Mouse (Mus musculus) liver, adult (tissue): ENCODE measurements around the gene Zdhhc1.

ENCODE experiments used
- GATA4 ChIP-seq: IDR thresholded peaks from 2 replicates; pipeline ENCODE4 v1.6.1; 2014; ENCODE audit warnings: mild to moderate bottlenecking, low read length; ENCODE audit not compliant: insufficient replicate concordance

Zdhhc1 gene

DNA sequence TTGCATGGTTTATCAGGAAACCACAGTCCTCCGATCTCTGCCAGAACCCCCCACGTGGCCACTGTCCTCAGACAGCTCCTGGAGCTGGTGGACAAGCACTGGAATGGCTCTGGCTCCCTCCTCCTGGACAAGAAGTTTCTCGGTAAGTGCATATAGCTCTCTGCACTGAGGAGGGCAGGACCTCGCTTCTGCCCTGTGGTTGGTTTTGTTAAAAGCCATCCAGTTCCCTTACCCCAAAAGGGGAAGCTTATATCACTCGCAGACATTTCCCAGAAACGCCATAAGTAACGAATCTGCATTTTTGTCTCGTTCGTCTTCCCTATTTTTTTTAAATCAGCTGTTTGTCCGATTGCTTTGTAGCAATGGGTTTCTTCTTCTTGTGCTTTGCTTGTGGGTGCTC is 41.5 kb downstream of the Zdhhc1 start:
- no peak for TF ChIP-seq GATA4

DNA sequence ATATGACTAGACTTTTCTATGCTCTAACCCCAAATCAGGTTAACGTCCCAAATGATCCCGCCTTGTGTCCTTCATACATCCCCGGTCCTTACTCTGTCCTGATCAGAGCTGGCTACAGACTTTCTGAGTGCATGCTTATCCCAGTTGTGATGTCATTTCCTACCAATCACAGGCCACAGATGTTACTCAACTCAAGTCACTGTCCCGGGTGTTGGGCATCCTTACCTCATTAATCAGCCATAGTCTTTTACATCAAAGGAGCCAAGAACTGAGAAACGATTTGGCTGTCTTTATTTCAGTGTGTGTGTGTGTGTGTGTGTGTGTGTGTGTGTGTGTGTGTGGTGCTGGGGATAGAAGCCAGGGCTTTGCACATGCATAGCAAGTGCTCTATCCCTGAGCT is 42.6 kb downstream of the Zdhhc1 start:
- no peak for TF ChIP-seq GATA4

DNA sequence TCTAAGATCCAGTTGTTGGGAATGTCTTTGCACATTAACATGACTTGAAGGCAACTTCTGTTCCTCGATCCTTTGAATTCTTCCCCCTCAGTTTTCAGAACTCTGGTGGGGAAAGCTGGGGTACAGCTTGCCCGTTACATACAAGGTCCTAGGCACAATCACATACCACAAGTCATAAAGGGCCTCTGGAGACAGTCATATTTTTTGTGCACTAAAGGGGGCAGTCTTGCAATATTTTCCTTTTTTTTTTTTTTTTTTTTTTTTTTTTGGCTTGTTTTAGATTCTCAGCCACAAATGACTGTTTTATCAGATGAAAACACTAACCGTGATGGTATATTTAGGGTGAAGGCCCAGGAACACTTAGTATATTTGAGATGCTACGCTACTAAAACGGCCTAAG is 43.4 kb downstream of the Zdhhc1 start:
- no peak for TF ChIP-seq GATA4

DNA sequence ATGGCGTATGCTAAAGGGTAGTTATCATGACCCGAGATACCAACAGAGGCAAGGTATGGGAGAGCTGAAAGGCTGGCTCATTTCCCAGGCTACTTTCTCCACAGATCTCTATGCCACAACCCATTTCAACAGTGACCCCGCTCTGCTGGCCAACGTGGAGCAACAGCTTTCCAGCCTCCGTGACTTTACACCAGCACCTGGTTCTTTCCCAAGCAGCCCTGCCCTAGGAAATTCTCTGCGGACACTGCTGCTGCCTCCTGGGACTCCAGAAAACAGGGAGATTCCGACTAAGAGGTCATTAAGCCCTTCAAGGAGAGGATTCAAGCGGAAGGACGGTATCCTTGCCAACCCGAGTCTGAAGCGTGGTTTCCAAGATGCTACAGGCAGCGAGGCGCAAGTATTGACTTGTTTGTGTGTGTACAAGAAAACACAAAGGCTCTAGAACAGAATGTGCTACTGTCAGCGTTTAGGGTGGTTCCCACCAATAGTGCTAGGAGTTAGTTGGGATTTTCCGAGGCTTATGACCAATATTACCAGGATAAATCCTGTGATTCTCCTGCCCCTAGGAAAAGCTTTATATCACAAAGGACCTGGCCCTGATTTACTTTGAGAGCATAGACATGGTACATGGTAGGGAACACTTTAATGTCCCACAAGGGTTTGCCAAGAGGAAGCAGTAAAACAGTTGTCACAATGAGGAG is 44.6 kb downstream of the Zdhhc1 start:
- TF ChIP-seq GATA4: no peak

DNA sequence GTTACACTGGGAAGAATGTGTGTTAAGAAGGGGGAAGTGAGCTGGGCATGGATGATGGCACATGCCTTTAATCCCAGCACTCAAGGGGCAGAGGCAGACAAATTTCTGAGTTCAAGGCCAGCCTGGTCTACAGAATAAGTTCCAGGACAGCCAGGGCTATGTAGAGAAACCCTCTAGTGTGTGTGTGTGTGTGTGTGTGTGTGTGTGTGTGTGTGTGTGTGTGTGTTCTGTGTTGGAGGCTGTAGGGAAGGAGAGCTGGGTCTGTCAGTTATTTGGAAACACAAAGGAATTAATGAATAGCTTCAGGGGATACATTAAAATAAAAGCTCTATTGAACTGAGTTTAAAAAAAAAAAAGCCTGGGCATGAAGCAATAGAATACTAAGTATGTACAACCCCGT is 45.7 kb downstream of the Zdhhc1 start:
- TF ChIP-seq GATA4: no peak

DNA sequence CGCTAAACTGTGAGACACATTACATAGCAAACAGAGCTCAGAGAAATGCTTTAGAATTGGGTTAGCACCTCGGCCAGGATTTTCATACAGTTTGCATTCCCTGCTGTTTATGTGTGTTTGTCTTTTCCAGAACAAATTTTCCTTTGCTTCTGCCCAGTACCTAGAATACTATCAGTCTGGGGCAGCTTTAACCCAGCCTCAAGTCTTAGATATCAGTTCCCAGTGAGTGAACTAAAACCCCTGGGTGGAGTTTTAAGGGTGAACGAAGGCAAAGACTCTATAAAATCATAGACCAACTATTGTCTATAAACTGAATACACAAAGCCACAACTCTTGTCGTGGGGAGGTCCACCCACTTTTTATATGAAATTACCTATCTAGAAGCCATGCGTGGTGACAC is 48.1 kb downstream of the Zdhhc1 start:
- TF ChIP-seq GATA4: no peak

DNA sequence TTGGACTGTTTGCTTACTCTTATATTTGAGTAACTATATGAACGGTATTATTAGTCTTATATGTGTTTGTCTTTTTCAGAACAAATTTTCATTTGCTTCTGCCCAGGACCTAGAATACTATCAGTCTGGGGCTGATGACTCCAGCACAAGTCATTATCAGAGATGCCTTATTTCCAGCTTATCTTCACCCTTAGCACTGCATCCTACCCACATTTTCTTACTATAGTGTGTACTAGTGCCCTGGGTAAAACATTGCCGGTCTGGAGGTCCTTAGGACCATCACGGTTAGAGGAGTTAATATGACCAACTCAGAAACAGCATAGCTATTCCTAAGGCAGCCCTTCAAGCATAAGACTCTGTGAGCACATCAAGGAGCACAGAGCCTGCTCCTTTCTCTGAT is 48.5 kb downstream of the Zdhhc1 start:
- TF ChIP-seq GATA4: no peak

DNA sequence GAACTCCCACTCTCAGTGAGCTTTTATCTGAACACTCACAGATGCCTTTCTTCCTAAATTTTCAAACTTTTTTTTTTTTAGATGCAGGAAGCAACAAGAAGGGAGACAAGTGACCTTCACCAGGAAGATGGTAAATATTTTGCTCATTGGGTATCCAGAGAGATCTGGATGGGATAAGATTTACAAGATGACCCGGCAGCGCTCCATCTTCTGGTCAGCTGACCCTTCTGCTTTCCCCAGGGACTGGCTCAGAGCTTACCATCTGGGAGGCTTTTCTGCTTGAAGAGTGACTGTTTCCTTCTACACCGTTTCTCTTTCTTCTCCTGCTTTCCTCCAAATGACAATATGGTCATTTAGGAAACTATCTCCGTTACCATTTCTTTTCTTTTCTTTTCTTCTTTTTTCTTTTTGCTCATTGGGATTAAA is 50.6 kb downstream of the Zdhhc1 start:
- TF ChIP-seq GATA4: no peak

DNA sequence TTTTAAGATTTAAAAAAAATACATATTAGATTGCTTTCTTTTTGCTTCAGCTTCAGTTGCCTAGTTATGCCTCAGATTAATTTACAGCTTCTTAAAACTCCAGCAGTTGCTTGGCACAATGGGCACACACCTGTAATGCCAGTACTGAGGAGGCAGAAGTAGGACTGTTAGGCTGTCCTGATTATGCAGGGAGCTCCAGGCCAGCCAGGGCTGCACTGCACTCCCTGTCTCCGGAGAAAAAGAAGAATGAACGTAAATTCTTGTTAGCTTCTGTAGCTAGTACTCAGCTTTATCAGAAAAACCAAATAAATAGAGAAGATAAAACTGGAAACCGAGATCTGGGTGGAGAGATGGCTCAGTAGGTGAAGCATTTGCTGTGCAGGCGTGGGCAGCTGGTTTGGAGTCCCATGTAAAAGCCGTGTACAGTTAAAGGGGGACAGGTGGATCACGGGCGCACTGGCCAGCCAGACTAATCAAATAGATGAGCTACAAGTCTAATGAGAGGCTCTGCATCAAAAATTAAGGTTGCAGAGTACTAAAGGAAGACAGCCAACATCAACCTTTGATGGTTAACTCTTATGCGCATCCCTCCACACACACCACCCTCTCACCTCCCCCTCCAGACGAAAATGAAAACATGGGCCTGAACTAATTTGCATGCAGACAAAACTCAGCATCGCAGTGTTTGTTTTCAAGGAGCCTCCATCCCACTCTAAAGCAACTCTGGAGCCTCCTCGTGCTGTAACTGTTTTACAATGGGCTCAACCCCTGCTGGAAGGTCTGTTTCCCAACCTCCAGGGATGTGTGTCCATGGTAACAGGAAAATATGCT is 51.2 kb downstream of the Zdhhc1 start:
- no peak for TF ChIP-seq GATA4

DNA sequence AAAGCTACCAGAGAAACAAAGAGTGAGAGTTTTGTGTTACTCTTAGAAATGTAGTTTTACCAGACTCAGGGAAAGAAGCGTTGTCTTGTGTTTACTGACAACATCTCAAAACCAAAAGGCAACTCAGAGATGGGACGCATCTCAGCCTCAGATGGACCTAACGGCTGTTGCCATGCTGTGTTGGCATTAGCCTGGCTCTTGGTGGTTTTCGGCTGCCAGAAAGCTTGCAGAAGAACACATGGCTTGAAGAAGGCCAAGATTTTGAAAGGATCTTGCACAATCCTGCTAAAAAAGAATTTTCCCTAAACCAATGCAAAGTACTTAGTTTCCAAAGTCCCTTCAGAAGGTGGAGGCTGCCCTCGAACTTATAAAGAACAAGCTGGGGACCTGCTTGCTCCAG is 54.0 kb downstream of the Zdhhc1 start:
- TF ChIP-seq GATA4: no peak

DNA sequence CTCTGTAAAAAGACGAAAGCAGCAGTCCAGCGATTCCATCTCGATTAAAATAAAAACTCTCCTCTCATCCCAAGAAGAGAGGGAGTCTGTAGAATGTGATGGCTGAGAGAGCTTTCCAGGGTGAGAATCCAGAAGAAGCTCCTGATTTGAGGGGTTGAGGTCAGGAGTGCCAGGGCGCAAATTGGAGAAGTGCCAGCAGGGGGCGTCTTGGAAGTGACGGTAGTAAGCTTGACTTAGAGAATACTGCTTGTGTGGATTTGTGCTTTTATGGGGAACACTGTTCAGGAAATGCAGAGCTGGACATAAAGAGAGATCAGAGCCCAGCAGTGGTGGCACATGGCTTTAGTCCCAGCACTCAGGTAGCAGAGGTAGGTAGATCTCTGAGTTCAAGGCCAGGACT is 55.3 kb downstream of the Zdhhc1 start:
- TF ChIP-seq GATA4: no peak

DNA sequence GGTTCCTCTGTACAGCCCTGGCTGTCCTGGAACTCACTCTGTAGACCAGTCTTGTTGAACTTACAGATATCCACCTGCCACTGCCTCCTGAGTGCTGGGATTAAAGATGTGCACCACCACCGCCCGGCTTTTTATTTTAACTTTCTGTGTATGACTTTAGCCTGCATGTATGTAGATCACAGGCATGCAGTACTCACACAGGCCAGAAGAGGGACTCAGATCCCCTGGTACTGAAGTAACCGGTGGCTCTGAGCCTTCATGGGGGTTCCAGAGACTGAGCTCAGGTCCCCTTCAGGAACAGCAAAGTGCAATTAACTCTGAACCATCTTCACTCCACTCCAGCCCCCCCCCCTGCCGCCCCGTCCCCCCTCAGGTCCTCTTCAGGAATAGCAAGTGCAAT is 57.8 kb downstream of the Zdhhc1 start:
- no peak for TF ChIP-seq GATA4

DNA sequence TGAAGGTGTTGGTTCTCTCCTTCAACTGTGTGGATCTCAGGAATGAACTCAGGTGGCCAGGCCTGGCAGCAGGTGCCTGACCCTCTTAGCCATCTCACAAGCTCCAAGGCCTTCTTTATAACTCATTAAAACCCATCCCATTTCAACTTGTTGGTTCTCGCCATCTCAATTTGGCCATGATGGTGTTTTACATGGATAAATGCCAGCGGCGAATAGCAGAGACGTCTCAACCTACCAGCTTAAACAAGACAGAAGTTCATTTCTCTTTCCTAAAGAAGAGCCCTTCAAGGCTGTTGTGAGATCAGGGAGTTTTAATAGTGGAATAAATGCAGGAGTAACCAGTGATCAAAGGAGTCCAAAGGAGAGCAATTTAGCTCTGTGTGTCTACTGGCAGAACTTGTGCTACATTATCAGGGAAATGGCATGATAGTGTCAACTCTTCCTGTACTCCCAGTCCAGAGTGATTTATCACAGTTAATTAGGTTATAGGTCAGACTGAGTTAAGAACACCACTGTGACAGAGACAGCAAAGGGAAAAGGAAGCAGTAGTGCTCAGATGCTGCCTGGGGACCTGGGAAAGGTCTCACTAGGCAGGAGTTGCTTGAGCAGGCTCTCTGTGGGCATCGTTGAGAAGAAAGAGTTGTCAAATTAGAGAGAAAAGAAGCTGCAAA is 59.5 kb downstream of the Zdhhc1 start:
- no peak for TF ChIP-seq GATA4

DNA sequence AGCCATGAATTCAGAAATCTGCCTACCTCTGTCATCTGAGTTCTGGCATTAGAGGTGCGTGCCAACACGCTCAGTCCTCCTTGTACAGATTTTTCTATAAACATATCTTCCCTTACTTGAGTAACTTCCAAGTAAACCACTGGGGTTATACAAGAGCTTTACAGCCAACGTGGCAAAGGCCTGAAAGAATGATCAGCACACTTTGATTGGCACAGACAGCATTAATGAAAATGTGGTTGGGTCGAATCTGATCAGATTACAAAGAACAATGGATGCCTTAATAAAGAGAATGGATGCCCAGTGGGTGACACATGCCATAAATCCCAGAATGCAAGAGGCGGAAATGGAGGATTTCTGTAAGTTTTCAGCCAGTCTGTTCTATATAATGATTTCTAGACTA is 60.5 kb downstream of the Zdhhc1 start:
- no peak for TF ChIP-seq GATA4

DNA sequence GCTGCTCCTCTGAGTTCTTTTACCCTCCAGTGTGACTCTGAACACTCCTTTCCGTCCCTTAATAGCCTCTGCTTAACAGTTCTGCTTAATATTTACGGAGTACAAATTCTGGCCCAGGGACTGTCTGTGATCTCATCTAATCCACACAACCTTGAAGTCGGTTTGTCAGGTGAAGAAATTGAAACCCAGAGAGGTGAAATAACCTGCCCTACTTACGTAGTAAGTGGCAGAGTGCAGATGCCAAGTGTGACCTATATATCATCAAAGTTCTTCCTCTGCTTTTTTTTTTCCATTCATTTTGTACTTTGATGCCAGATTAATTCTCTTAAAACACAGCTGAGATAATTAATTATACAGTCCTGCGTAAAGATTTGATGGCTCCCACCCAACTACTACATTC is 62.6 kb downstream of the Zdhhc1 start:
- TF ChIP-seq GATA4: no peak

DNA sequence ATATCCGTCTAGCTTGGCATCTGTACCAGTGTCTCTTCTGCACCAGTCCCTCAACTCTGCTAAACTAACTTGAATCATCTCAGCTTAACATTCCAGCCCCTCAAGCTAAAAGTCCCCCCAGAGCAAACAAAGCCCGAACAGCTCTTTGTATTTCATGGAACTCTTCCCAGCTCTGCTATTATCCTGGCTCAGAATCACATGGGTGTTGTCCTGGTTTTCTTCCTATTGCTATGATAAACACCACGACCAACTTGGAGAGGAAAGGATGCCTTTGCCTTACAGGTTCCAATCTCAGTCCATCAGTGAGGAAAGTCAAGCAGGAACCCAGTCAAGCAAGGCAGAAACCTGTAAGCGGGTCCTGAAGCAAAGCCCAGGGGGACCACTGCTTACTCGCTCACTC is 63.2 kb downstream of the Zdhhc1 start:
- no peak for TF ChIP-seq GATA4
